Mouse (Mus musculus): ENCODE results near the gene Gp5. TPM values are rescaled to one million over a fixed set of nuclear protein-coding genes. Genes with fewer than 3 reads are reported as not detected.
A peak's percentile ranks its signal among the peaks of the same experiment; 100 is the strongest.

The Gp5 gene
- polyA plus RNA-seq, 1 experiment, result 0.36 TPM

DNA sequence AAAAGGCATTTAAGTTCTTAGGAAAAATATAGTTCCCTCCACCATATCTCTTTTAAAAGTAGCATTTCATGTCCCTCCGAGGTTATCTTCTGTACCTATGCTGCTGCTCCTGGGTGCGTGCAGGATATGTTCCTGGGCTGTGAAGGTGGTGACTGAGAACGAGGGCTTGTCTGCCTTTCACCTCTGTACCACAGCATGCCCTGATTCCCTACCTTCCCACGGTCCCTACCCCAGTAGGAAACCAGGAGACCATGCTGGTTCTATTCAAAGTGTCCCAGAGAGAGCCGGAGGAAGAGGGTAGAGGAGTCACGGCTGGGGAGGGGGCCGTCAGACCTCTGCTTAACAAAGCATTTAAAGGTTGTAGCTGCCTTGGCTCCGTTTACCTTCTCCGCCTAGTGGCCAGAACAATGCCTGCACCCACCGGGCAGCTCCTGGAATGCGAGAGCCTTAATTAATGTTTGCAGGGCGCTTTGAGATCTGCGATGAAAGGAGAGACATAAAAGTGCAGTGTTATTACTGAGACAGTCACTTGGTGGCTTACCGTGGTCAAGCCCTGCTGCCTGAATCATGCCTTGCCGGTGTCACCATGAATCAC, 26.7 kb downstream of the Gp5 start:
- H3K36me3 ChIP-seq (ENCODE audit: control insufficient read depth, insufficient read depth, low read length, poor library complexity, severe bottlenecking), result no peaks in the 10 kb centered on the region
- H3K4me3 ChIP-seq (ENCODE audit: low read depth, low read length), result peak overlapping the region; percentile 13; the same call in 1 of the 2 replicates
- no peaks in the 10 kb centered on the region for H3K9me3 ChIP-seq (replicated peaks; ENCODE audit: control insufficient read depth, insufficient read depth, low read length, poor library complexity, severe bottlenecking)
- no peaks in the 10 kb centered on the region for H3K27me3 ChIP-seq (ENCODE audit: control insufficient read depth, insufficient read depth, low read length, poor library complexity, severe bottlenecking)
- no peak overlapping the region for H3K27ac ChIP-seq (ENCODE audit: insufficient read depth, low read length)
- H3K9ac ChIP-seq (ENCODE audit: low read depth, poor library complexity, severe bottlenecking), result no peak overlapping the region
- TF ChIP-seq POLR2A (IDR thresholded peaks at IDR 0.05; ENCODE audit: insufficient read depth, low read length) (no peak), CTCF (IDR thresholded peaks at IDR 0.05; ENCODE audit: low read depth, low read length) (peak; percentile 58)
- H3K4me1 ChIP-seq (ENCODE audit: control insufficient read depth, insufficient read depth, low read length), result peaks cover 13% of the 10 kb centered on the region

- H3K4me3 ChIP-seq (ENCODE audit: low read depth, low read length), result peak within 1 kb of the TSS; percentile 65
- peaks cover 17% of the 10 kb centered on the region for H3K4me1 ChIP-seq (ENCODE audit: control insufficient read depth, insufficient read depth, low read length)
- TF ChIP-seq EP300 (IDR thresholded peaks at IDR 0.05; ENCODE audit: insufficient read depth, low read depth, low read length) (no peak), POLR2A (IDR thresholded peaks at IDR 0.05; ENCODE audit: insufficient read depth, low read length) (no peak), CTCF (IDR thresholded peaks at IDR 0.05; ENCODE audit: low read depth, low read length) (peak; percentile 24)
- H3K9ac ChIP-seq (ENCODE audit: low read depth, poor library complexity, severe bottlenecking), result peak within 1 kb of the TSS; percentile 45; the same call in 1 of the 2 replicates
- H3K36me3 ChIP-seq (ENCODE audit: control insufficient read depth, insufficient read depth, low read length, poor library complexity, severe bottlenecking), result no peaks in the 10 kb centered on the region
- no peaks in the 10 kb centered on the region for H3K27me3 ChIP-seq (ENCODE audit: control insufficient read depth, insufficient read depth, low read length, poor library complexity, severe bottlenecking)
- no peaks in the 10 kb centered on the region for H3K9me3 ChIP-seq (replicated peaks; ENCODE audit: control insufficient read depth, insufficient read depth, low read length, poor library complexity, severe bottlenecking)
- no peak within 1 kb of the TSS for H3K27ac ChIP-seq (ENCODE audit: insufficient read depth, low read length)
Observed at GRCm38 (mm10) chr16:30282844-30283495, 27.6 kb downstream of the Gp5 start, which contains the start of gene Lrrc15. TSS of gene Lrrc15 (minus strand) at chr16:30283256.

- TF ChIP-seq EP300 (IDR thresholded peaks at IDR 0.05; ENCODE audit: insufficient read depth, low read depth, low read length) (peak; percentile 68), CTCF (IDR thresholded peaks at IDR 0.05; ENCODE audit: low read depth, low read length) (no peak)
- Histone ChIP-seq H3K9ac (ENCODE audit: low read depth, poor library complexity, severe bottlenecking) (no peak overlapping the region), H3K9me3 (replicated peaks; ENCODE audit: control insufficient read depth, insufficient read depth, low read length, poor library complexity, severe bottlenecking) (no peaks in the 10 kb centered on the region), H3K27ac (ENCODE audit: insufficient read depth, low read length) (peak overlapping the region; percentile 88), H3K4me3 (ENCODE audit: low read depth, low read length) (no peak overlapping the region), H3K36me3 (ENCODE audit: control insufficient read depth, insufficient read depth, low read length, poor library complexity, severe bottlenecking) (no peaks in the 10 kb centered on the region), H3K4me1 (ENCODE audit: control insufficient read depth, insufficient read depth, low read length) (peaks cover 15% of the 10 kb centered on the region), H3K27me3 (ENCODE audit: control insufficient read depth, insufficient read depth, low read length, poor library complexity, severe bottlenecking) (no peaks in the 10 kb centered on the region)
Observed at GRCm38 (mm10) chr16:30280676-30281297, 29.8 kb downstream of the Gp5 start.

- H3K4me1 ChIP-seq (ENCODE audit: control insufficient read depth, insufficient read depth, low read length), result peaks cover 10% of the 10 kb centered on the region
- no peak overlapping the region for H3K9ac ChIP-seq (ENCODE audit: low read depth, poor library complexity, severe bottlenecking)
- no peaks in the 10 kb centered on the region for H3K36me3 ChIP-seq (ENCODE audit: control insufficient read depth, insufficient read depth, low read length, poor library complexity, severe bottlenecking)
- H3K27ac ChIP-seq (ENCODE audit: insufficient read depth, low read length), result no peak overlapping the region
- TF ChIP-seq CTCF (IDR thresholded peaks at IDR 0.05; ENCODE audit: low read depth, low read length) (no peak), EP300 (IDR thresholded peaks at IDR 0.05; ENCODE audit: insufficient read depth, low read depth, low read length) (no peak), POLR2A (IDR thresholded peaks at IDR 0.05; ENCODE audit: insufficient read depth, low read length) (no peak)
- no peaks in the 10 kb centered on the region for H3K9me3 ChIP-seq (replicated peaks; ENCODE audit: control insufficient read depth, insufficient read depth, low read length, poor library complexity, severe bottlenecking)
- H3K4me3 ChIP-seq (ENCODE audit: low read depth, low read length), result no peak overlapping the region
- no peaks in the 10 kb centered on the region for H3K27me3 ChIP-seq (ENCODE audit: control insufficient read depth, insufficient read depth, low read length, poor library complexity, severe bottlenecking)
Observed at GRCm38 (mm10) chr16:30278406-30278805, 32.2 kb downstream of the Gp5 start.

DNA sequence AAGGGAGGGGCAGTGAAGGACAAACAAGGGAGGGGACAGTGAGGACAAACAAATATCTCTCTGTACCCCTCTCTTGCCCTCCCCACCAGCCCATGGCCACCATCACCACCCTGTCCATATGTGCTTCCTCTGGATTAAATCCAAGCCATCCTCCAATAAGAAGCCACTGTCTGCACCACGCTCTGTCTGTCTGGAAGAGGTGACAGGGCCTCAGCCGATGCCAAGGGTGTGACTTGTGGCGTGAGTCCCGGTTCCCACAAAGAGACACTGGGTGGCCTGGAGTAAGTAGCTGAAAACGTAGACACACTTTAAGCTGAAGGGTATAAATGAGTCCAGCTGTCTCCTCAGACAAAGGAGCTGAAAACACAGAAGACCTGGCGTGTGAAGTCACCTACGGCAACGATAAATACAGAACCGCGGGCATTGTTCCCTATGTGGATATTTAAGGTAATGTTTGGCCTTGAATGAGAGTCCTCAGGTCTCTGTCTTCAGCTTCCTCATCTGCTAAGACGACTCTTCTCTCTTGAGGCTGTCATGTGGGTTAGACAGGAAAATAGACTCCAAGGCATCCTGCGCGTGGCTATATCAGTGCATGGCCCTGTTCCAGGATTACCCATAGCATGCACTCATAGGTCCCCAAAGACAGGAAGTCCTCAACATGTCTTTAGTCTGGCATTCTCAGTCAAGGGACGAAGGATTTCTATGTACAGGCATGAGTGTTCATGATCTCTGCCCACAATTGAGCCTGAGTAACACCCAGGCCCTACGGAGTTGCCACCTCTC, 34.8 kb downstream of the Gp5 start:
- no peak overlapping the region for H3K27ac ChIP-seq (ENCODE audit: insufficient read depth, low read length)
- no peaks in the 10 kb centered on the region for H3K36me3 ChIP-seq (ENCODE audit: control insufficient read depth, insufficient read depth, low read length, poor library complexity, severe bottlenecking)
- no peaks in the 10 kb centered on the region for H3K27me3 ChIP-seq (ENCODE audit: control insufficient read depth, insufficient read depth, low read length, poor library complexity, severe bottlenecking)
- H3K9me3 ChIP-seq (replicated peaks; ENCODE audit: control insufficient read depth, insufficient read depth, low read length, poor library complexity, severe bottlenecking), result no peaks in the 10 kb centered on the region
- no peak overlapping the region for H3K4me3 ChIP-seq (ENCODE audit: low read depth, low read length)
- H3K9ac ChIP-seq (ENCODE audit: low read depth, poor library complexity, severe bottlenecking), result no peak overlapping the region
- TF ChIP-seq CTCF (IDR thresholded peaks at IDR 0.05; ENCODE audit: low read depth, low read length), result no peak
- TF ChIP-seq EP300 (IDR thresholded peaks at IDR 0.05; ENCODE audit: insufficient read depth, low read depth, low read length), result no peak
- no peak for TF ChIP-seq POLR2A (IDR thresholded peaks at IDR 0.05; ENCODE audit: insufficient read depth, low read length)
- peaks cover 4% of the 10 kb centered on the region for H3K4me1 ChIP-seq (ENCODE audit: control insufficient read depth, insufficient read depth, low read length)

Measured in ES-Bruce4 (cell line).